In the genomic region with DNA sequence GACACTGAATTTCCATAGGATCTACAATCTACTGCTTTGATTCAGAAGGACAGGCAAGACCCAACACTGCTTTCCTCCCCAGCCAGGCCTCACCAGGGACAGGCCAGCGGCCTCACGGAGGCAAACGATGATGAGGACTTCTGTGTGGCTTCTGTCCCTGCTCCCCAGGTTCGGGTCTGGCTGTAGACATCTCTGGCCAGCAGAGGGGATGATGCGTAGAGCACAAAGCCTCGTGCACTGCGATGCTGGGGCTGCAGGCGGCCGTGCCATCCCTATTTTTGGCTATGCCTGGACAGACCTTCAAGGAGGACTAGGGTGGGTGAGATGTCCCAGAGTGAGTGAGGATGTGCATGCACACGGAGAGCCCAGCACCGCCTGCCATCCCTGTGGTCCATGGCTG, we compare ENCODE assay signal across 19 mouse cellular contexts.
"Had no signal": no experiment of that assay in that cellular context is flagged by ENCODE, and none has a peak within 500 bp of the region (broad histone marks: within the 10 kb centered on the region; RNA-seq: fewer than 3 reads in every experiment).

No protein-coding gene starts in this region.

- H3K4me2 ChIP-seq: limb, embryonic 13.5 days; liver, embryonic 13.5 days; lung, embryonic 14.5 days; midbrain, embryonic 12.5 days; neural tube, embryonic 13.5 days; stomach, embryonic 15.5 days had no signal

- H3K9ac ChIP-seq: limb, embryonic 13.5 days; liver, embryonic 13.5 days; lung, embryonic 14.5 days; midbrain, embryonic 12.5 days; neural tube, embryonic 13.5 days; stomach, embryonic 15.5 days had no signal

- H3K4me1 ChIP-seq: limb, embryonic 10.5 days; midbrain, embryonic 12.5 days; neural tube, embryonic 13.5 days; stomach, embryonic 15.5 days had no signal

- H3K27ac ChIP-seq: kidney, postnatal 0 days; limb, embryonic 10.5 days; limb, embryonic 13.5 days; liver, embryonic 13.5 days; macrophage; midbrain, embryonic 12.5 days; neural tube, embryonic 13.5 days; stomach, embryonic 15.5 days had no signal

- H3K27me3 ChIP-seq: limb, embryonic 13.5 days; liver, embryonic 13.5 days; midbrain, embryonic 12.5 days; neural tube, embryonic 13.5 days; stomach, embryonic 15.5 days had no signal

- H3K9me3 ChIP-seq: limb, embryonic 10.5 days; limb, embryonic 13.5 days; liver, embryonic 13.5 days; midbrain, embryonic 12.5 days; neural tube, embryonic 13.5 days; stomach, embryonic 15.5 days had no signal

- ATAC-seq: lung, postnatal 0 days; midbrain, embryonic 16.5 days had no signal

- DNase-seq: kidney, adult 2 months; kidney, postnatal 36 days; liver; liver, embryonic 13.5 days; lung, embryonic 14.5 days; retina, postnatal 1 day; right cerebral cortex, postnatal 25 days; spleen, adult 18-20 months; thymus, postnatal 25 days had no signal

- H3K4me3 ChIP-seq: limb, embryonic 10.5 days; limb, embryonic 13.5 days; liver, embryonic 13.5 days; midbrain, embryonic 12.5 days; myocyte; neural tube, embryonic 13.5 days; stomach, embryonic 15.5 days had no signal
